Mouse (Mus musculus) neural tube, embryonic 10.5 days (tissue): ENCODE data around the gene Gm4491.

Source experiments
- DNase-seq: peaks from one replicate; pipeline ENCODE4 v3.0.0-alpha.2; 2017; ENCODE audit warnings: low spot score; ENCODE audit errors: extremely low spot score

Gm4491 gene

DNA sequence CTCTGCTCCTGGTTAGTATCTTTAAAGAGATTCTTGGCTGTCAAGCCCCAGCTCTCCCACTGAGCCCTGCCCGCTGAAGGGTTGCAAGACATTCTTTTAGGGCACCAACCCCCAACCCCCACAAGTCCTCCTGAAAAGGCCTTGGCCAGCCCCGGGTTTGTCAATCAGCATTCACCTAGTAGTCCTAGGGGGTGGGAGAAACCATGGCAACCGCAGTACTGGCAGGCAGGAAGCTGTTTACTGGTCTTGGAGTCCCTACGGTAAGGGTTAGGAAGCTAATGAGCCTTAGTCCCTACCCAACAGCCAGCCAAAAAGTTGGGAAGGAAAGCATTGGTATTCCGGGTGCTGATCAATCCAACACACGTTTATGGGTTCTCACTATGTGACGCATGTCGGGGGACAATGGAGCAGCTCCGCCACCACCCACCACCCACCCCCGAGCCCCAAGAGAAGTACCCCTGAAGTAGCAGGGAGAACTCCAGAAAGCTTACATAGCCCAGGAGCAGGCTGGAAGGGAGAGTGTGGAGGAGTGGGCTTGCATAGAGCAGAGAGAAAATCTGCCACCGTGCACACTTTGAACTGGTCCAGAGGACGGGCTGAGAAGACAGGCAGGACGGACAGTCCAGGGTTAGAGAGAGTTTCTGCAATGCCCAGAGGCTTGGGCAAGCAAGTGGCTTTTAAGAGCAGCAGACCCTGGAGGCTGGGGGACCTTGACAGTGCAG is at the start of gene Gm4491:
TSS of gene Gm4491 (minus strand) at position 61 of the 722 bp plus-strand sequence.
- peak; percentile 47 for DNase-seq

GRCm38 (mm10) chr14:57161833-57162232 is 46.1 kb upstream of the Gm4491 start:
- no peak for DNase-seq

GRCm38 (mm10) chr14:57161201-57161600 is 45.5 kb upstream of the Gm4491 start:
- no peak for DNase-seq

- DNase-seq, result no peak
Measured at GRCm38 (mm10) chr14:57154916-57155315, 39.2 kb upstream of the Gm4491 start.

DNA sequence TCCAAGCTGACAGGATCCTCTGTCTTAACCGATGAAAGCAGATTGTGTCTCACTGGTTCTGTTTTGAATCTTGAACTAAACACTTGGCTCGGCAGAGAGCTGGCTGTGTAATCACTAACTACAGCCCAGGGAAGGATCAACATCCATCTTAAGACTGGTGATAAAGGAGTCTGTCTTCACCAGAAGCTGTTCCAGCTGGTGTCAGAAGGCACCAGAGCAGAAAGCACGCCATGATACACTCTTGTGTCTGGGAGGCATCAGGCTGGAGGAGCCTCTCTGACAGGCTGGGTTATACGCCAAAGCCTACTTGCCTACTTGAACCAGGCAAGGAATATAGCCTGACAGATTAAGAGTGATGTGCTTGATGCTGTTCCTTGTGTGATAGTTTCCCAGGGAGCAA is 30.1 kb upstream of the Gm4491 start:
- DNase-seq, result no peak

DNA sequence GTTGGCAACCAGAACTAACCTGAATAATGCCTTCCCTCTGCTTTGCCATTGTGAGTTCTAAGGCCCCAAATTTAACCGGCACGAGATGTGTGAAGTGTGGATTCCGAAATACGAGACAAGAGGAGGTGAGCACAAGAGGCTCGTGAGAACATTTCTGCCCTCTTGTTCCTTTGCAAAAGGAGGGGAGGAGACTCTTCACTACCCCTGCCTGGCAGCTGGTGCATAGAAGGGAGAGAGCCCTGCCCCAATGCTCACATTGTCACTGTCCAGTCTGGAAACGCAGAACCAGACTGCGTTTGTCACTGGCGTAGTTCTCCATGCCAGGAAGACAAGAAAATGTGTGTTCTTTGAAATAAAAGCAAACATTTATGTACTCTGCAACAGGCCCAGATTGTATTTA is 19.6 kb upstream of the Gm4491 start:
- no peak for DNase-seq

DNA sequence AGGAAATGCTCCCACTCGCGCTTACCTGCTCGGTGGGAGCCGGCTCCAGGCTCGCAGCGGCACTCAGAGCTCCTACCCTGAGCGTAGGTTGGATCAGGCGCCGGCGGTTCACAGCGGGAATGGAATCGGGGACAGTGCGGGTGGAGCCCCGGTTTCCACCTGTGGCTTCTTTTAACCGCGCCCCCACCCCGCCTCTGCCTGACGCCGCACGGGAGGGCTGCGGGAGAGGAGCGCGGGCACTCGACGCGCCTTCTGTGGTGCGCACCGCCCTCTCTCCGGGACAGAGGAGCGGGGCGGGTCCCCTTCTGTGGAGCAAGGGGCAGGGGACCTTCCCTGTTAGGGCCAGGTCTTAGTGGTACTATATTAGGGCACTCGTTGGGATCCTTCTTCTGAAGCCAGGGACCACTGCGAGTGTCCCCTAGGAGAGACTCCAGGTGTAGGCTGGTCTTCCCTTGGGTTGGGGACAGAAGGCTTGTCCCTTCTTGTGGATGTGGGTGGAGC is 17.5 kb upstream of the Gm4491 start, which contains the start of gene Gjb6:
TSS of gene Gjb6 (minus strand) at position 451 of the 501 bp plus-strand sequence.
- peak; percentile 24 for DNase-seq

- no peak for DNase-seq
Measured at GRCm38 (mm10) chr14:57127383-57127782, 11.7 kb upstream of the Gm4491 start.

- no peak for DNase-seq
Measured at GRCm38 (mm10) chr14:57122295-57122694, 6.6 kb upstream of the Gm4491 start.

DNA sequence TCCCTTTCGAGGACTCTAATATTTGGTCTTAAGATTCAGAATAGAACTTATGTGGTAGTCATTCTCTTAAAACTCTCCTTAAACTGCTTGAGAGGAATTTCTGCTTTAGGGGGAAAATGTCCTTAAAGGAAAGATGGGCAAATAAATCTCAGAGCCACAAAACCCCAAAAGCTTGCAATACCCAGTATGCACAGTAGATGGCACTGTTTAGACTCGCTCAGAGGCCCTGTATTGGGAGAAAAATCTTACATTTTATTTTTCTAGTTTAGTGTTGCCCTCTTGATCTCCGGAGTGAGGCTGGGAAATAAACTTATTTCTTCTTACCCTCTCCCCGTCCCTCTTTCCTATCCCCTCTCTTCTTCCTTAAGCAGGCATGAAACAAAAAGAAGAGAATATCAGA is 6.5 kb downstream of the Gm4491 start:
- DNase-seq, result peak; percentile 60

- no peak for DNase-seq
Measured at GRCm38 (mm10) chr14:57107916-57108315, 7.8 kb downstream of the Gm4491 start.

- no peak for DNase-seq
Measured at GRCm38 (mm10) chr14:57107091-57107490, 8.6 kb downstream of the Gm4491 start.

DNA sequence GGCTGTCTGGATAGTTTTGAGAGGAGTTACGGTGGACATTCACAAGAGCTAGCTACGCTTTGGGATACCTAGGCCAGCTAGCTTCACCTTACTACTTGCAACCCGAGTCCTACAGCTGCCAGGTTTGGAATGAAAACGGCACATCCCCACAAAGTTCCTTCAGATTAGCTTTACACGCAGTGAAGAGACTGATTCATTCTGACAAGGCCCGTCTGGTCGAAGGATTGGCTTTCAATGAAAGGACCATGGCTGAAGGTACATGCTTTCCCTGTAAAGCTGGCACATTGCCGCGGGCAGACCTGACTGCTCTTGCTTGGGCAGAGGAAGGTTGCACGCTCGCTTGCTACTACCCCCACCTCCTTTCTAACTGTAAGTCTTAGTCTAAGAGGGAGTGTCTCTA is 10.0 kb downstream of the Gm4491 start:
- no peak for DNase-seq

DNA sequence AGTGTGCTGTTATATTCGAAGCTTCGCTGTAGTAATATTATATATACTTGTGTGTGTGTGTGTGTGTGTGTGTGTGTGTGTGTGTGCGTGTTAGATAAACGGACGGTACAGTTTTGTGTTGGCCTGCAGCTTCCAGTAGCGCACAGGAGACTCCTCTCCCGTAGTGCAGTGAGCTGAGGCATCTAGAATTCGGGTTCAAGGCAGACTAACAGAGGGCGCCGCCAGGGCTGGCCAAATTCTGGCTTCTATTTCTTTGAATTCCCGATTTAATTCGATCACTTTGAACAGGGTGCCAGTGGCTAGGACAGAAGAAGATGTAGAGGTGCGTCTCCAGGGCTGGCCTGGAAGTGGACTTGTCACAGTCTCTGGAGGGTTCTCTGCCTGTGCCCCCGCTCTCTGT is 10.6 kb downstream of the Gm4491 start:
- peak; percentile 44 for DNase-seq

DNA sequence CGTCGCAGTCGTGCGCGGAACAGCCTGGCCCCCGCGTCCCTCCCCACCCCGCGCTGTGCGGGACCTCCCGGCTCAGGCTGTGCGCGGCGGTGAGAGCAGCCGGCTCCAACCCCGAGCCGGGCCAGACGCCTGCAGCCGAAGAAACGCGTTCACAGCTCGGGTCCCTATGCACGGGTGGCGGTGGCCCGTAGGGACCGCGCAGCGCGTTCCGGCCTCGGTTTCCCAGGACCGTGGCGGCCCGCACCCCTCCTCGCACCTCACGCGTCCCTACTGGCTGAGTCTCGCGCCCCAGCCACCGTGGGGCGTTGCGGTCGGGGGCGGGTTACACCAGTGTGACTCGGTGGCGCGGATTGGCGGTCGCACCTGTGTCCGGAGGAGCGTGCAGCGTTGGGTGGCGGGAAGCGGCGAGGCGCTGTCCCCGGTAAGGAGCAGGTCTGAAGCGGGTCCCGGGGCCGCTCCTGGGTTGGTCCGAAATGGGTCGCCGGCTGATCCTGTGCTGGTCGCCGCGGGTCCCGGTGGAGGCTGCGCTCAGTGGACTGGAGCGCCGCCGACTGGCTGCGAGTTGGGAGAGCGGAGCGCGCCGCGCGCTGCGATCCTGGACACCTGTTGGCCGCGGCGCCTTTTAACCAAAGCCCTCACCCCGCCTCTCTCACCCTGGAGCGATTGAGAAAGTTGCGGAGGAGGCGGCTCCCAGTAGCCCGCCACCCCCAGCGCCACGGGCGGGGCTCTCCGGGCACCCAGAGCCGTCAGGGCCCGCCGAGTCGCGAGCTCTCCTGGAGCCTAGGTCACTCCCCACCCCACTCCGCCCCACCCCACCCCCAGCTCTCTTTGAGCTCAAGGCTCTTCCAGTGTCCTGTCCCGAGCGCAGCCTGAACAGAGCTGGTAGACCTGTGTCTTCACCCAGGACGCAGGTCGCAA is 11.3 kb downstream of the Gm4491 start, which contains the start of gene Gjb2:
TSS of gene Gjb2 (minus strand) at position 597 of the 918 bp plus-strand sequence.
- peak; percentile 64 for DNase-seq

GRCm38 (mm10) chr14:57103711-57104105 is 12.0 kb downstream of the Gm4491 start:
- DNase-seq, result peak; percentile 32

DNA sequence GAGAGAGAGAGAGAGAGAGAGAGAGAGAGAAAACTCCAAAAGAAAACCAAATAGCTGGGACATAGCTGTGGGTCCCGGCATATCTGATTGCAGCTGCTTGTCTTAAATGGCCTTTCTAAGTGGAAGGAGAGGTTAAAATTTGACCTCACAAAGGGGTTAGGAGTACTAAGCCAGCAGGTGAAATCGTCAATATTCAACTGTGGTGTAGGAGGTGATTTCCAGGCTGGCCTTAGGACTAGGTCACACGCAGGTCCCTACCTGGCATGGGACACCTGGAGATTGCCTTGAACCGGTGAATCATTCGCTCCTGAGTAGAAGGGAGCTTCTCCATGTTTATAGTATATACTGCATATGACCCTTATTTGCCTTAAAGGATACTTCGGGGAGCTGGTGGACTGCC is 12.6 kb downstream of the Gm4491 start:
- no peak for DNase-seq

DNA sequence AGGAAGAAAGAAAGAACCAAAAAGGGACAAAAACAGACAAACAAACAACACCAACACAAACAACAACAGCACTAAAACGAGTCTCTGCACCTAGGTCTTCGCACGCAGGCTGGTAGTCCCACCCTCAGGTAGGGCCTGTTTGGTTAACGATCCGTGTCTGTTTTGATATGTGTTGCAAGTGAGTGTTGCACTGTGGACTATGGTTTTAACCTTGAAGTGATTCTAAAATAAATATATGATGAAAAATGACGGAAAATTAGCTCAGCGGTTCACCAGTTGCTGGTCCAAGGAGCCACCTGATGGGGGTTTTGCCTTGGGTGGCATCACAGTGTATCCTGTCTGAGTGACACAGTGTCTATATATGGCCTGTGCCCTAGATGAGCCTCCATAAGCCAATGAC is 14.1 kb downstream of the Gm4491 start:
- no peak for DNase-seq

DNA sequence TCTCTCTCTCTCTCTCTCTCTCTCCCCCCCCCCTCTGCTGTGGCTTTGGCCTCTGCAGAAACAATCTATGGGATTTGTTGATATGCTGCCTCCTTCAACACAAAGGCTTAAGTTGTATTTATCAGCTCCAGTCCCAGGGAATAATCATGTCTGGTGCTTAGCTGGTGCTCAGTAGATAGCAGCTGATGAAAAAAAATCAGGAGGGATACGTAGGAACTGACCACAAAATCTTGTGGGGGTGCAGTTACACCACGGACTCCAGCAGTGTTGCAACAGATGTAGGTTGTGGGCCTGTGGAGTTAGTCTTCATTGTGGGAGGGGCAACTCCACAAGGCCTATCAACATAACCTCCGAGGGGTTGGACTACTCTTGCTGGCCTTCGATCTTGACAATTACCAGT is 19.8 kb downstream of the Gm4491 start:
- no peak for DNase-seq

DNA sequence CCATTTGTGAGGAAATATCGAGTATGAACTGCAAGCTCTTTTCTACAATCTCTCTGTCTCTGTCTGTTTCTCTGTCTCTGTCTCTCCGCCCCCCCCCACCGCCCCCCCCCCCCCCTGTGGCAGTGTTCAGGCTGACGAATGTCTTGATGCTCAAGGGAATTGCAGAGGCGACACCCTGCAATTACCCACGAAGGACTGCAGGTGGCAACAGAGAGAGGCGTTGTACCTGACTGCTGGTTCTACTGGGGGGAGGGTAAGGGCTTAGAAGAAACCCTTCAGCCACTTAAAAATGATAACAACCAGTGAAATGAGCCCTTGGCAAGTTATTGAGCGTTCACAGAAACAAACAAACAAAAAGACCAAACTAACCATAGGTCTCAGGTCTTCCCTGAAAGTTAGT is 22.7 kb downstream of the Gm4491 start:
- no peak for DNase-seq

DNA sequence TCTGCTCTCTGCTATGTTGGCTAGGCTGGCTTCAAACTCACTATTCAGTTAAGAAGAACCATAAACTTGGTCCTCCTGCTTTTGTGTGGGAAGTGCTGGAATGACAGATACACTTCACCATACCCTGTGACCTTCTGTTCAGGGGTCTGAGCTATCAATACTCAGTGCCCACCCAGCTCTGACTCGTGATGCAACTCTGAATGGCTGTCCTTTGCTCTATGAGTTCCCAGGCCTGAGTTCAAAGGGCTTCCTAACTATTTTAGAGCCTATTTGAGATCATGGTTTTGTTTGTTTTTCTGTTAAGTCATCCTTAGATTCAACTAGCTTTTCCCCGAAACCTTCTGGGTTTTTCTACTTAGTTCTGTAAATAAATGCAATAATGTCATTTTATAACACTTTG is 25.7 kb downstream of the Gm4491 start:
- no peak for DNase-seq

DNA sequence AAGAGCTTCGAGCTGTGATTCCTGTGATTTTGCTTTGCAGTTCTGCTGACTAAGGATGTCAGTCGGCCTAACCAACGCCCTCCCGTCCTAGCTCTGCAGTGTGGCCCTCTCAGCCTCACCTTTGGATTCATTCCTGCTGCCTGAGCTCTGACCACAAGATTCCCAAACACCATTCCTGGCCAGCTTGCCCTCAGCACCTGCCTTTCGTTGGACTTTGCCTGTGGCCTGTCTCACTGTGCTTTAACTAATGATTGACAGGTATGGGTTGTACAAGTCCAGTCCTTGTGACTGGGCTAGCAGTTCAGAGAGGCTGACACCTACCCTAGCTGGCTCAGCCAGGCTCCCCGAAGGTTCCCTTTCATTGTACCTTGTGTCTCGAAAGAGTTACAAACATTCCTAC is 26.6 kb downstream of the Gm4491 start:
- DNase-seq, result no peak
